Mouse (Mus musculus): ENCODE results near the gene Car1.
"Not testable (repeated sequence)": the region's sequence is repeated elsewhere in the genome, so short reads cannot be mapped to it uniquely, and the experiment has no call there.

DNA sequence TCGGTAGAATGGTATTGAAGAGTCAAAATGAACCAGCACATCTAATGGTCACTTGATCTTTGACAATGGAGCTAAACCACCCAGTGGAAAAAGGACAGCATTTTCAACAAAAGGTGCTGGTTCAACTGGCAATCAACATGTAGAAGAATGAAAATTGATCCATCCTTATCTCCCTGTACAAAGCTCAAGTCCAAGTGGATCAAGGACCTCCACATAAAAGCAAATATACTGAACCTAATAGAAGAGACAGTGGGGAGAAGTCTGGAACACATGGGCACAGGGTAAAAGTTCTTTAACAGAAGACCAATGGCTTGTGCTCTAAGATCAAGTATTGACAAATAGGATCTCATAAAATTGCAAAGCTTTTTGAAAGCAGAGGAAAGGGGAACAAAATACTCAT lies 33.6 kb downstream of the Car1 start:
- not testable (repeated sequence) for TF ChIP-seq POLR2A (IDR thresholded peaks at IDR 0.05; ENCODE audit: low read depth, low read length); CTCF (IDR thresholded peaks at IDR 0.05; ENCODE audit: extremely low read depth, insufficient read depth, insufficient read length, insufficient replicate concordance)

All from spleen, adult 2 months (tissue).